Mouse (Mus musculus) intestine, embryonic 16.5 days (tissue): ENCODE data around the gene Spag7. TPM values are rescaled to one million over a fixed set of nuclear protein-coding genes. Genes with fewer than 3 reads are reported as not detected.

ENCODE experiments used
- ATAC-seq: fragments of 200-750 bp; cut with Nextera tagmentation; 2 replicates; pipeline ENCODE4 v1.8.0; 2017; ENCODE audit warnings: moderate TSS enrichment, moderate library complexity
- H3K27ac ChIP-seq: fragments of 300-500 bp; sonication (generic); 2 replicates; pipeline ENCODE4 v1.5.1; 2014; ENCODE audit warnings: mild to moderate bottlenecking, low read length
- H3K27me3 ChIP-seq: fragments of 300-500 bp; sonication (generic); replicated peaks from 2 replicates; pipeline ENCODE4 v1.6.1; 2014; ENCODE audit warnings: low read length, control low read depth, mixed read lengths; ENCODE audit not compliant: control insufficient read depth, insufficient read depth
- H3K36me3 ChIP-seq: fragments of 300-500 bp; sonication (generic); 2 replicates; pipeline ENCODE4 v1.6.1; 2014; ENCODE audit warnings: low read length, control low read depth; ENCODE audit not compliant: control insufficient read depth, insufficient read depth
- H3K4me1 ChIP-seq: fragments of 300-500 bp; sonication (generic); 2 replicates; pipeline ENCODE4 v1.6.1; 2014; ENCODE audit warnings: low read length, control low read depth, mixed read lengths; ENCODE audit not compliant: control insufficient read depth, insufficient read depth
- H3K4me2 ChIP-seq: fragments of 300-500 bp; sonication (generic); 2 replicates; pipeline ENCODE4 v1.6.1; 2014; ENCODE audit warnings: low read depth, low read length, control low read depth
- H3K4me3 ChIP-seq: fragments of 300-500 bp; sonication (generic); 2 replicates; pipeline ENCODE4 v1.5.1; 2014; ENCODE audit warnings: mild to moderate bottlenecking, low read length
- H3K9ac ChIP-seq: fragments of 300-500 bp; sonication (generic); 2 replicates; pipeline ENCODE4 v1.6.1; 2014; ENCODE audit warnings: low read depth, low read length
- H3K9me3 ChIP-seq: fragments of 300-500 bp; sonication (generic); 2 replicates; pipeline ENCODE4 v1.6.1; 2016; ENCODE audit warnings: low read length, control low read depth; ENCODE audit not compliant: control insufficient read depth
- WGBS: fragments of 180-500 bp; shearing (Covaris S2); extraction: QIAGEN DNeasy Blood & Tissue Kit; methylation state at CpG from one replicate; pipeline ENCODE4 v1.1.7; 2014; 5-methylcytosine and 5-hydroxymethylcytosine counted together
- polyA plus RNA-seq: library from polyadenylated mRNA; unstranded; fragments of >200 nt; fragmentation: Nextera tagmentation; extraction: Ambion mirVana; gene quantifications from 2 replicates; pipeline ENCODE4 v1.2.1, GENCODE M21; 2015

The Spag7 gene
- polyA plus RNA-seq, 1 experiment from 2014 or later = 159 TPM

DNA sequence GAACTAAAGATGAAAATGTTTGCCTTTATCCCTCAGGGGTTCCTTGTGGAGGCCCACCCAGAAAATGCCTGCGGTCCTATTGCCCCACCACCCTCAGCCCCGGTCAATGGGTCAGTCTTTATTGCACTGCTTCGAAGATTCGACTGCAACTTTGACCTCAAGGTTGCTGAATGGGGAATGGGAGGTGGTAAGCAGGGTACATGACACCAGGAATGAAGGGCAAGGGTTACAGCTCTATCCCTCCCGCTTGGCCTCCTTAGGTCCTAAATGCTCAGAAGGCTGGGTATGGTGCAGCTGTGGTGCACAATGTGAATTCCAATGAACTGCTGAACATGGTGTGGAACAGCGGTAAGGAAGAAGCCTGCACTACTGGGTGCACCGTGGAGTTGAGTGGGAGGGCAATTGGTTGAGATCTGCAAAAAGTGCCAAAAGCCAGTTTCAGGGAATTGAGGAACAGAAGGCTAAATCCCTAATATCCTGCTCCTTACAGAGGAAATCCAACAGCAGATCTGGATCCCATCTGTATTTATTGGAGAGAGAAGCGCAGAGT, 20.0 kb downstream of the Spag7 start:
- Histone ChIP-seq H3K9ac (peak overlapping the region; percentile 44; the same call in 1 of the 2 replicates), H3K4me1 (peaks cover 44% of the 10 kb centered on the region), H3K27ac (peak overlapping the region; percentile 96), H3K27me3 (no peaks in the 10 kb centered on the region), H3K9me3 (no peaks in the 10 kb centered on the region), H3K36me3 (peaks cover 31% of the 10 kb centered on the region), H3K4me2 (peak overlapping the region; percentile 84), H3K4me3 (peak overlapping the region; percentile 80; the same call in 1 of the 2 replicates)
- no peak for ATAC-seq
- WGBS = 71% methylated on average over 8 of the region's 8 CpGs

DNA sequence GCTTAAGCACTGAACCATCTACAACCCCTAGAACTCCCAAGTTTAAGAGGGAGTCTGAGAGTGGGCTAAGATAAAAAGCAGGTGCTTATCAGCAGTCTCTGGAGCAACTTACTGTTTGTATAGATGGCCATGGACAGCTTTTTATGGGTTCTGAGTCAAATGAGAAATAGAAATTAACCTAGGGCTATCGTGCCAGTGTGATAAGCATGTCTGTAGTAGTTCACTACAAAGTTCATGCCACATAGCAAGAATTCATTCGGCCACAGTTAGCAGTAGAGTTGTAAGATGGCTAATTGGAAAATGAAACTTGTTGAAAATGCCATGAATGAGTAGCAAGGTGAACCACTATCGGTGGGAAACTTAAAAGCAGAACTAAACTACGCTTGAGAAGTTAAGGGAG, 20.7 kb downstream of the Spag7 start:
- Histone ChIP-seq H3K9ac (peak overlapping the region; percentile 89), H3K4me3 (peak overlapping the region; percentile 80), H3K4me1 (peaks cover 44% of the 10 kb centered on the region), H3K36me3 (peaks cover 32% of the 10 kb centered on the region), H3K9me3 (no peaks in the 10 kb centered on the region), H3K27ac (peak overlapping the region; percentile 96), H3K4me2 (peak overlapping the region; percentile 84), H3K27me3 (no peaks in the 10 kb centered on the region)
- no peak for ATAC-seq
- 67% methylated on average over 4 of the region's 4 CpGs for WGBS

DNA sequence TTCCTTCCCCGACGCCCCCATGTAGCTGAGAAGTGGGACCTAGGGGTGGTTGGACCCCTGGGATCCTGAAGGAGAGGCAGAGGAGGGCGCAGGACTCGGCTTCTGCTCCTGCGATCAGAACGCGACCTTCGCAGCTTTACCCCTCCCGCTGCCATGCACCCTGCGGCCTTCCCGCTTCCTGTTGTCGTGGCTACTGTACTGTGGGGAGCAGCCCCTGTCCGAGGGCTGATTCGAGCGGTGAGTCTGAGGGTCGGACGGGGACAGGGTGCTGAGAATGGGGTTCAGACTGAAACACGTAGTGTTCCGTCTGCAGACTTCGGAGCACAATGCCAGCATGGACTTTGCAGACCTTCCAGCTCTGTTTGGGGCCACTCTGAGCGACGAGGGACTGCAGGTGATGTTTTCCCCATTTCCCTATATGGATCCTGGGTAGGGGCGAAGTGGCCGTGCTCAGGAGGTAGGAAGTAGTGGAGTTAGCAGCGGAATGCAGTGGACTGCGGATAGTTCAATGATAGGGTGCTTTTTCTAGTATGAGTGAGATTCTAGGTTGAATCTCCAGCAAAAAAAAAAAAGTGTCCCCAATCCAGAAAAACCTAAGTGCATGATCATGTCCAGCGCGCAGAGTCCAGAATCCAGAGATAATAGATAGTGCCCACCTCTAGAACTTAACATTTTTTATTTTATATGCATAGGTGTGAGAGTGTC, 21.3 kb downstream of the Spag7 start:
- peak overlapping the region; percentile 80 for H3K4me3 ChIP-seq
- H3K9ac ChIP-seq = peak overlapping the region; percentile 89
- peak overlapping the region; percentile 96 for H3K27ac ChIP-seq
- H3K27me3 ChIP-seq = no peaks in the 10 kb centered on the region
- peaks cover 44% of the 10 kb centered on the region for H3K4me1 ChIP-seq
- 2% methylated on average over 28 of the region's 28 CpGs for WGBS
- ATAC-seq = peak; percentile 25
- H3K4me2 ChIP-seq = peak overlapping the region; percentile 84
- H3K36me3 ChIP-seq = peaks cover 32% of the 10 kb centered on the region
- H3K9me3 ChIP-seq = no peaks in the 10 kb centered on the region

DNA sequence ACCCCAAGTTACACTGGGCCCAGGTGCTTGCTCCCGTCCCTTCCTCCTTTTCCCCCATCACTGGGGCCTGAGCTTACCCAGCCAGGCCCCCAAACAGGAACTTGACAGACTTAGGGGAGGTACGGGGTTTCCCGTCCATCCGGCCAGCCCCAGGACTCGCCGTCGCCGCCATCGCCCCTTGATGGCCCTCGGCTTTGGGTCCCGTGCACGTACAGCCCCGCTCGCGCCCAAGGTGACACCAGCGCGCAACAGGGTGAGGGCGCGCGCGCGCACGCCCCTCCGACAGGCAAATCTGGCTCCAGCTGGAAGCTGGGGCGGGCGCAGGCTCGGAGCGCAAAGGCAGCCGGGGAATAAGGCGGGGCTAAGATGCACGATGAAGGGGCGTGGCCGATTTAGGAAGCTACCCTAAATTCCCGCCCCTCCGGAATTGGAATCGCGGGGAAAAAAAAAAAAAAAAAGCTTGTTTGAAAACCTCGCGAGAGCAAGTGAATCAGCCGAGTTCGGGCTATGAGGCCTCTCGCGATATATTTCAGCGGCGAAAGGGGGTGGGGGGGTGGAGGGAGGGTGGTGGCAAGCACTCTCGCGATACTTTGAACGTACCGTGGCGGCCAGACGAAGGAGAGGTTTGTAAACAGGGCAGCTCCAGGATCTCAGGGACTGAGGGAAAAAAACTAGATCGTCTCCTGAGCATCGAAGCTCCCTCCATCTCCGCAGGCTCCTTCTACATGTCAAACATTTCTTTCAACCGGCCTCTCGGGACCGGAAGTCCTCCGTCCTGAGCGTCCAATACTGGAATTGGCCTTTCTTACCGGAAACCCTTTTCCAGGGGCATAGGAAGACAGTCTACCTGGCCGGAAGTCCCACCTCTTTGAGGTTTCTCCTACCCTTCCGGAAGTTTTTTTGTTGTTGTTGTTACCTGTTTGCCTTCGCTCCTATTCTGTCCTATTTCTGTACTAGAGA, 22.2 kb downstream of the Spag7 start, which contains the start of the genes Rnf167 and Slc25a11:
TSS of gene Rnf167 (plus strand) at position 545 of the 960 bp plus-strand sequence.
TSS of gene Slc25a11 (minus strand) at position 789 of the 960 bp plus-strand sequence.
- Histone ChIP-seq H3K4me3 (peak within 1 kb of the TSS; percentile 80), H3K27me3 (no peaks in the 10 kb centered on the region), H3K4me1 (peaks cover 37% of the 10 kb centered on the region), H3K9ac (peak within 1 kb of the TSS; percentile 92), H3K4me2 (peak within 1 kb of the TSS; percentile 84), H3K36me3 (peaks cover 32% of the 10 kb centered on the region), H3K9me3 (no peaks in the 10 kb centered on the region), H3K27ac (peak within 1 kb of the TSS; percentile 96)
- WGBS = under 1% methylated on average over 63 of the region's 63 CpGs
- peak; percentile 86 for ATAC-seq

DNA sequence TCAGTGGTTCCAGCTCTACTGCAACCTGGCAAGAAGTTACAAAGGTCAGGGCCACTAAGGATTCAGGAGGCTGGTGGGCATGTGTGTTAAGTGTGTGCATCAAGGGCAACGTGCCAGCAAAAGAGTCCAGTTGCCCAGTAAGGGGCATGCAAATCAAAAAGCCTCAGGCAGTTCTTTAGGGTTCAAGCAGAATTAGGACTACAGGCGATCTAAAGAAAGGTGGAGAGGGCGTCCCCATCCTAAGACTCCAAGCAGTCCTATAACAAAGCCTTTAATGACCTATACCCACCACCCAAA, 23.0 kb downstream of the Spag7 start:
- Histone ChIP-seq H3K9ac (peak overlapping the region; percentile 92), H3K9me3 (no peaks in the 10 kb centered on the region), H3K4me1 (peaks cover 30% of the 10 kb centered on the region), H3K27ac (peak overlapping the region; percentile 94), H3K27me3 (no peaks in the 10 kb centered on the region), H3K4me2 (peak overlapping the region; percentile 68), H3K4me3 (peak overlapping the region; percentile 76), H3K36me3 (peaks cover 28% of the 10 kb centered on the region)
- WGBS = 17% methylated on average over 3 of the region's 3 CpGs
- no peak for ATAC-seq

DNA sequence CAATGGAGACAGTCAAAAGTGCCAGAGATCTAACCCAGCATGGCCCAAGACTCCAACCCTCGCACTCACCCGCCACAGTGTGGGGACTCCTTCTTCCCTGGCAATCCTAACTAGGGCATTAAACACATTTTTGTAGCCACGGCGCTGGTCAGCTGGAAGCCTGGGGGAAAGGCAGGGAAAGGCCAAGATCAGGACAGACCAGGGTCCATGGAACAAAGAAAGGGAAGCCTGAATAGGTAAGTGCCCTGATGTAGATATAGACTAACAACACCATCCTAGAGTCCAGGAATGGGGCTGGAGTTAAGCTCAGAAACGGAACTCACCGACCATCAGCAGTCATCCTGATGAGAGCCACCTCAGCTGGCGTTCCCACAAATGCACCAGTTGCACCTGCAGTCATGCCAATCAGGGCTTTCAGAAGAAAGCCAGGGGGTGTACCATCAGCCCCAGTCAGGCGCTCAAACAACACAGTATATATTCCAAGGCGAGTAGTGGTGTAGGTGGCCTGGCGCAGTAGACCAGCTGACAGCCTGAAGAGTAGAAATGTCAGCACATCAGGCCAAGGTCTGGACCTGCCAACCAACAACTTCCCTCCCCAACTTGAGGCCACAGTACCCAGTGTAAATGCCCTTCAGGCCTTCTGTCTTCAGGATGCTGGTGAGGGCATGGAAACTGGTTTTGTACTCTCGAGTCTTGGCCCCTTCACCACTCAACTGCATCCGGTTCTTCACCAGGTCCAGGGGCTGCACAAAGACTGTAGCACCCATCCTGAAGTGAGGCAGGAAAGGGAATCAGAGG, 23.6 kb downstream of the Spag7 start:
- H3K4me1 ChIP-seq = peaks cover 25% of the 10 kb centered on the region
- H3K4me2 ChIP-seq = peak overlapping the region; percentile 68
- whole genome bisulfite sequencing = 86% methylated on average over 12 of the region's 12 CpGs
- H3K27me3 ChIP-seq = no peaks in the 10 kb centered on the region
- H3K4me3 ChIP-seq = peak overlapping the region; percentile 76
- peak overlapping the region; percentile 92 for H3K9ac ChIP-seq
- no peak for ATAC-seq
- H3K9me3 ChIP-seq = no peaks in the 10 kb centered on the region
- peaks cover 23% of the 10 kb centered on the region for H3K36me3 ChIP-seq
- H3K27ac ChIP-seq = no peak overlapping the region

DNA sequence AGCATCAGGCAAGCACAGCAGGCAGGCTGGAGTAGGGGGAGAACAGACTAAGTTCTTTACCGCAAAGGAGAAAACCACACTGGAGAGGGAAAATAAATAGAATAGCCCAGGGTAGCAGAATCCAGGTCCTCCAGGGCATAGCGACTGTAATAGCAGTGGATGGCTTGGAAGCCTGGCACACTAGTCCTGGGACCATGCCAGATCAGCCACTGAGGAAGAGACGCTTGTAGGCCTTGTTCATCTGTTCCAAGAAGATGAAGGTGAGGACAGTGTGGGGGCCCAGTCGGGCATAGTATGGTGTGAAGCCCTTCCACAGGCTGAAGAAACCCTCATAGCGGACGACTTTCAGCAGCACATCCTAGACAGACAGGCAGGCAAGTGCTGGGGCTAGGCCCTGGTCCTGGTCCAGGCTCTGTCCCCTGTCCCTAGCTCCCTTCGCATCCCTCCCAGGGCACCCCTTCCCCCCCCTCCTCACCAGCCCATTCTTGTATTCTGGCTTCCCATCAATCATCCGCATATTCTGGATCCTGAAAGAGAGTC, 24.6 kb downstream of the Spag7 start:
- H3K27ac ChIP-seq = no peak overlapping the region
- no peak overlapping the region for H3K4me3 ChIP-seq
- no peaks in the 10 kb centered on the region for H3K27me3 ChIP-seq
- no peak for ATAC-seq
- 96% methylated on average over 8 of the region's 8 CpGs for WGBS
- no peak overlapping the region for H3K9ac ChIP-seq
- H3K4me2 ChIP-seq = no peak overlapping the region
- no peaks in the 10 kb centered on the region for H3K9me3 ChIP-seq
- peaks cover 22% of the 10 kb centered on the region for H3K36me3 ChIP-seq
- H3K4me1 ChIP-seq = peaks cover 17% of the 10 kb centered on the region

DNA sequence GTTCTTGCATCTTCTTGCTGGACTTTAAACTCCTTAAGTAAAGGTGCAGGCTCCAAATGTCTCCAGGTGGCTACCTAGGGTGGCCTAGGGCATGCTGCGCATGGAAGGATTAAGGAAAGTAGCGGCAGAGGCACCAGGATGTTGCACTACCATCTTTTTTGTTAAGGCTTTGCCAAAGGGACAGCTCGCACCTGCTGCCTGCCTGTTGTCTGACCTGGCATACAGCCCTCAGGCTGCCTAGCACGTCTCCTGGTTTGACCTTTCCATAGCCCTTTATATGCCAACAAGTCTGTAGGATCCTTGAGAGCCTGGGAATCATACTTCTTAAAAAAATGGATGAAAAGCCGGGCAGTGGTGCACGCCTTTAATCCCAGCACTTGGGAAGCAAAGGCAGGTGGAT, 26.2 kb downstream of the Spag7 start:
- no peaks in the 10 kb centered on the region for H3K9me3 ChIP-seq
- no peak for ATAC-seq
- H3K4me1 ChIP-seq = peaks cover 7% of the 10 kb centered on the region
- H3K27me3 ChIP-seq = no peaks in the 10 kb centered on the region
- H3K4me3 ChIP-seq = no peak overlapping the region
- 95% methylated on average over 6 of the region's 6 CpGs for WGBS
- H3K4me2 ChIP-seq = no peak overlapping the region
- H3K36me3 ChIP-seq = peaks cover 13% of the 10 kb centered on the region; the same call in 1 of the 2 replicates
- no peak overlapping the region for H3K9ac ChIP-seq
- H3K27ac ChIP-seq = no peak overlapping the region
